Mouse (Mus musculus) c-Kit-negative CD71-positive TER-119-positive erythroid progenitor cells, embryonic 14.5 days (primary cell): ENCODE results near the gene 6030445D17Rik.

Experiments
- DNase-seq: peaks from one replicate; pipeline ENCODE4 v3.0.0-alpha.2; 2013; ENCODE audit warnings: low read depth, low spot score

6030445D17Rik gene

DNA sequence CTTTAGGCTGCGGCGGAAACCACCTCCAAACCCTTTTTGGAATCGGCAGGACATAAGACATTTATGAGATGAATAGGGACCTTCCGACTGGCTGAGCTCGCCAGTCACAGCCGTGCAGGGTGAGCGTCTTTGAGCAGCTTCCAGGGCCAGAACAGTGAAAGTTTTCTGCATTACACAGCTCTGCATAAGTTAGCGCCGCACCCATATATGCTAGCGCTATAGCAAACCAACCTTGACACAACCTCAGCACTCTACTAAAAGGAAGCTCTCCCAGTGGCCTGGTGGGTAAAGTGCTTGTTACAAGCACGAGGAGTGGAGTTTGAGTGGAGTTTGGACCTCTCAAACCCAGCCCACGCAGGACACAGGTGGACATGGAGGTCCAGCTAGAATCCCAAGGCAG is 2.8 kb upstream of the 6030445D17Rik start:
- DNase-seq = no peak

- no peak for DNase-seq
These were observed 844 bp upstream of the 6030445D17Rik start for GRCm38 (mm10) chr4:136461206-136461605.

GRCm38 (mm10) chr4:136461761-136462085 is 327 bp upstream of the 6030445D17Rik start:
- DNase-seq = no peak

DNA sequence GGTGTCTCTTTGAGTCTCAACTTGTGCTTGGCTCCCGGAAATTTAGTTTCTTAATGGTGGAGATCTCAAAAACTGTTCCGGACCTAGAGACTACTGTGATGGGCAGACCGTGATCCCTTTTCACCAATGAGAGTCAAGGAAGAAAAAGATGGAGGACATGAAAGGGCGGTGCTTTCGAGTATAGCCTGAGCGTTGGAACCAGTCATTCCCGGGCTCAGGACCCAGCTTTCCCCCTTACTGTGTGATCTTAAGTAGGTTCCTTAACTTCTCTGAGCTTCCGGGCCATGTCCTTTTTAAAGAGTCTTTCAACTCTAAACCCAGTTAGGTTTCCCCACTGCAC is 759 bp downstream of the 6030445D17Rik start:
- no peak for DNase-seq

DNA sequence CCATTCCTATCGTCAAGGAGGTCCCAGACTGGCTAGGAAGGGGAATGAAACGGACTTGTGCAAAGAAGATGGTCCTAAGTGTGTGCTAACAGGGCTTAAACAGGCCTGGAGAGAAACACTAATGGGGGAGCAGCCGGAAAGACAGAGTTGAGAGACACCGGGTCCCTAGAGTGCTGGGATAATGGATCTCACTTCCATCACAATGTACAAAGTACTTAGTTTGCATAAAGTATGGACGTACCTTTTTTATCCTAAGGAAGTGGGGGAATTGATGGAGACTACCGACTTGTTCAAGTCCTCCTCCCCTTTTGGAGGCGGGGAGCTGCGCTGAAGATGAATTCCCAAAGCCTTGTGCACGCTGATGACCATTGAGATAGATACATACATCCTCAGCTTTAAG is 1.4 kb downstream of the 6030445D17Rik start:
- no peak for DNase-seq

DNA sequence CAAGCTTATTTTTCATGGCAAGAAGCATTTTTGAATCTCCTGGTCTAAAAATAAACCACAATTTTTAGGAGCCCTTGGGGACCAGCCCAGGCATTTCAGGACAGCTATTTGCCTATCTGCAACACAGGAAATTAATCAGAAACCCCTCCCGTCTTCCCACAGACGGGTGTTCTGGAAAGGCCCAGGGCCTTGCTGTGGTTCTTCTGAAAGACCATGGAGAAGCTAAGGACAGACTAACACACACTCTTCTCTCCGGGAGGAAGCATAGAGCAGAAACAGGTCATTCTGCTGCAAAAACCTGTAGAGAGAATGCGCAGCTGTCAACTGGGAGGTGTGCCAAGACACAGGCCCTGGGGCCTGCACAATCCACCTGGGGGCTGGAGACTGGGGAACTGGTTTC is 4.2 kb downstream of the 6030445D17Rik start:
- DNase-seq = no peak

DNA sequence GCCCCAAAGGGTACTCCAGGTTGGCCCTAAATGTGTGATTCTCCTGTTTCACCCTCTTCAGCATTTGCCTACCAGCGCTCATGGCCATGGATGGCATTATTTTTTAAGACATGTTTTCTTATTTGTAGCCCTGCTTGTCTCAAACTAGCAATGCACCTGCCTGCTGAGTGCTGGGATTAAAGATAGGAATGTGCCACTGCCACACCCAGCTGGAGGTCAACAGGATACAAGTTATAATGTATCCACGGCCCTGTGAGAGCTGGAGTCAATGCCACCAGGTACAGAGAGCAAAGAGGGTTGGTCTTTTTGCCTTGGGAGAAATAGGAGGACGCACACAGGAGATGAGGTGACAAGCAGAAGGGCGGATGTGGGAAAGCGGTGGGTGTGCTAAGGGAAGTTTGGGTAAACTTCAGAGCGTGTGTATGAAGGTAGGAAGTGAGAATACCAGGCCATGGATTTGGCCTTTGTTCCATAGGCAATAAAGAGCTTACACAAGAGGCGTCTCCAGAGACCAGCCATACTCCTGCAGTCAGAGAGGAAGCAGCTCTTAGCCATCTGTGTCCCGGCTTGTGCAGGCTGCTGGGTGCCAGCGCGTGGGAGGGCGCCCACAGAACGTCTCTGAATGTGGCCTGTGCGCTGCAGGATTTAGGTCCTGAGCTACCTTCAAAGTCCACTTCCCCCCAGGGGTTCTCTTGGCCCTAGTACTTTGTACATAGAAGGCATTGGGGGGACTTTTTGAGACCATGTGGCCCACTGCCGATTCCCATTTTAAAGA is 6.7 kb downstream of the 6030445D17Rik start:
- DNase-seq = no peak

- peak; percentile 71 for DNase-seq
These were observed 7.4 kb downstream of the 6030445D17Rik start, which contains the start of gene Luzp1 for GRCm38 (mm10) chr4:136469371-136469903. Luzp1 (plus strand) TSS chr4:136469761.

DNA sequence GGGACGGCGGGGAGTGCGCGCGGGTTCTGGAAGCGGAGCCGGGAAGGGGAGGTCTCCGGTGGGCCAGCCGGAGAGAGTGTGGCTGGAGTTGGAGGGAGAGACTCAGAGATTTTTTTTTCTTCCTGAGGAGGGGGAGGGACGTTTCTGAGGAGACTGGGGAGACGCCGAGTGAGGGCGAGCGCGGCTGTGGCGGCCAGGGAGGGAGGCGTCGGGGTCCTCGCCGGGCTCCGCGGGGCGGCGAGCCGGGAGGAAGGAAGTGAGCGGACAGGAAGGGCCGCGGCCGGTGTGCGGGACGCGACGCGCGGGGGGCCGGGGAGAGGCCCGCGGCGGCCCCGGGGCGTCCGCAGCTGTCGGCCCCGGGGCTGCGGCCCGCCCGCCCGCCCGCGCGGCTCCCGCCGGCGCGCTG is 7.9 kb downstream of the 6030445D17Rik start:
- no peak for DNase-seq

- DNase-seq = no peak
These were observed 8.5 kb downstream of the 6030445D17Rik start for GRCm38 (mm10) chr4:136470347-136471071.

DNA sequence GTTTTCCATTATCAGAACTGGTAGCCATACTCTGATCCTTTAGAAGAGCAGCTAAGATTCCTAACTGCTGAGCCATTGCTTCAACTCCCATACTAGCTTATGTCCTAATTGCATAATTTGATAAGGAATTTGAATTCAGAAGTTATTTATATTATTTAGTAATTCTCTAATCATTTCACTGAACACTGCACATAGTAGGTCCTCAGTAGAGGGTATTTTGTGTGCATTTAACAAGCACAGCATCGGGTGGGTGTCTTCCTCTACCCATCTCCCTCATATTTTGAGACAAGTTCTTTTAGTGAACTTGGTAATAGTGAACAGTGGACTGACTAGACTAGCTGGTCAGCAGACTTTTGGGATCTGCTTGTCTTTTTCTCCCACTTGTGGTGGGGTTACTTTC is 14.6 kb downstream of the 6030445D17Rik start:
- DNase-seq = no peak

DNA sequence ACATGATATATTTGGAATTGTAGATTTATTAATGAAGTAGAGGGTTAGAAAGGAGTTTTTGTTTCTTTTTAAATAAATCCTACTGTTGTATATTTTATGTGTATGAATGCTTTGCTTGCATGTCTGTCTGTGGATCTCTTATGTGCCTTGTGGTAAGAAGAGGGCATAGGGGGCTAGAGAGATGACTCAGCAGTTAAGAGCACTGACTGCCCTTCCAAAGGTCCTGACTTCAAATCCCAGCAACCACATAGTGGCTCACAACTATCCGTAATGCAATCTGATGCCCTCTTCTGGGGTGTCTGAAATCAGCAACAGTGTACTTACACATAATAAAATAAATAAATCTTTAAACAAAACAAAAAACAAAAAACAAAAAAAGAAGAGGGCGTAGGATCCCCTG is 24.5 kb downstream of the 6030445D17Rik start:
- DNase-seq = no peak

DNA sequence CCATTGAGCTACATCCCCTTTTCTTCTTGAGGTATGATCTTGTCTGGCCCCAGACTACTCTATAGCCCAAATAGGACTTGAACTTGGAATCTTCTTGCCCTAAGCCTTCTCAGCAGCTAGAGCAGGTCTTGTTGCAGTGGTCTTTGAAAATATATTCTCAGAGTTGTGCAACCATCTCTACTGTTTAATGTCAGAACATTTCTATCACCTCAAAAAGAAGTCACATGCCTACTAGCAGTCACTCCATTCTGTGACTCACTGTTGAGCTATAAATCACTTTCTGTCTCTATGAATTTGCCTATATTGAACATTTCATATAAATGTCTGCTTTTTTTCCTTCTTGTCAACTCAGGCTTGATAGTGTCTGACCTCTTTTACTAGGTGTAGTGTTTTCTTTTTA is 33.9 kb downstream of the 6030445D17Rik start:
- DNase-seq = no peak

- DNase-seq = no peak
These were observed 43.6 kb downstream of the 6030445D17Rik start for GRCm38 (mm10) chr4:136505426-136506215.

- no peak for DNase-seq
These were observed 47.8 kb downstream of the 6030445D17Rik start for GRCm38 (mm10) chr4:136509857-136510256.

DNA sequence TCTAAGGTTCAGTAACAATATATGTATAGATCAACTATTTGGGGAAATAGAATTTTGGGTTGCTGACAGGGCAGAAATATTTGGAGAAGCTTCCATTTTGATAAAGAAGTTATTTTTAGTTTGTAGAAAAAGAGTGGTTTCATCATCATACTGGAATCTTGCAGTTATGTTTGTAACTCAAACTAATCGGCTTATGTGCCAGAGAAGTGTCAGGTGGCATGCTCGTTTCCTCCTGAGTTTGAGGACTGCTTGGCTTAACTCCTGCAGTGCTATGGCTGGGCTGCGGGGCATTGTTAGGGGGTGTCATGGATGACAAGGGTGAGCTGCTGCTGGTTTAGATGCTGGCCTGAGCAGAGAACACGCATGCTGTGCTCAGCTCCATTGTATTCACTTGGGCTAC is 49.7 kb downstream of the 6030445D17Rik start:
- DNase-seq = no peak

DNA sequence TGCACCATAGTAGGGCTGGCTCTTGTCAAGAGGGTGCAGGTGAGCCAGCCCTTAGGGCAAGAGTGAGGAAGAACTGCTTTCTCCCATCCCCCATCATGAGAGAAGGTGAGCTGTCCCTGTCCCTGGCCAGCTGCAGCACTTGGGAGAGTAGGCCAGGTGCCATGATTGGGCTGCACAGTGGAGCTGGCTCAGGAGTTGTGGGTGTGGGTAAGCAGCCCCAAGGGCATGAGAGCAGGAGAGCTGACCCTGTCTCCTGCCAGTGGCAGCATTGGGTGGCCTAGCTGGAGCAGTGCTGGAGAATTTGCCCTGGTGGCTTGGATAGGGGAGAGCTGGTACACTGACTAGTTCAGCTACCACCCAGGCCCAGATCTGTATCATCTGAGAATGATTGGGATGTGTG is 50.9 kb downstream of the 6030445D17Rik start:
- no peak for DNase-seq
